Mouse (Mus musculus) thymus, postnatal 0 days (tissue): ENCODE measurements around the gene Olfr199. TPM values are rescaled to one million over a fixed set of nuclear protein-coding genes. Genes with fewer than 3 reads are reported as not detected.
"Not testable (repeated sequence)": the region's sequence is repeated elsewhere in the genome, so short reads cannot be mapped to it uniquely, and the experiment has no call there.

Experiments
- DNase-seq: peaks from one replicate; pipeline ENCODE4 v3.0.0-alpha.2; 2015; ENCODE audit warnings: low spot score
- polyA plus RNA-seq: library from polyadenylated mRNA; unstranded; fragments of >200 nt; fragmentation: Nextera tagmentation; extraction: Ambion mirVana; gene quantifications from 2 replicates; pipeline ENCODE4 v1.2.1, GENCODE M21; 2015

The Olfr199 gene
- polyA plus RNA-seq: not detected in 2 replicates

GRCm38 (mm10) chr16:59219667-59220066, at the start of gene Olfr199:
Gene Olfr199 (minus strand): TSS chr16:59219767.
- not testable (repeated sequence) for DNase-seq

GRCm38 (mm10) chr16:59269097-59269496, 49.5 kb upstream of the Olfr199 start:
- not testable (repeated sequence) for DNase-seq

- DNase-seq: no peak
Observed at GRCm38 (mm10) chr16:59249684-59250083, 30.1 kb upstream of the Olfr199 start.

GRCm38 (mm10) chr16:59217861-59218260, 1.7 kb downstream of the Olfr199 start:
- DNase-seq: not testable (repeated sequence)

- DNase-seq: not testable (repeated sequence)
Observed at GRCm38 (mm10) chr16:59203433-59203832, 16.1 kb downstream of the Olfr199 start, which contains the start of gene Olfr198. Gene Olfr198 (minus strand): TSS chr16:59203533.

- DNase-seq: no peak
Observed at GRCm38 (mm10) chr16:59170354-59170753, 49.2 kb downstream of the Olfr199 start, which contains the start of gene Olfr196. Gene Olfr196 (minus strand): TSS chr16:59170454.

Other genes starting within 250 kb of the Olfr199 start
- not detected in 2 replicates for gene Olfr183, start 224.4 kb downstream of the Olfr199 start, polyA plus RNA-seq
- not detected in 2 replicates for gene Olfr186, start 189.5 kb downstream of the Olfr199 start, polyA plus RNA-seq
- gene Olfr187, start 180.0 kb downstream of the Olfr199 start, polyA plus RNA-seq: not detected in 2 replicates
- not detected in 2 replicates for gene Olfr190, start 141.8 kb downstream of the Olfr199 start, polyA plus RNA-seq
- gene Olfr191, start 129.9 kb downstream of the Olfr199 start, polyA plus RNA-seq: not detected in 2 replicates
- not detected in 2 replicates for gene Olfr193, start 107.9 kb downstream of the Olfr199 start, polyA plus RNA-seq
- not detected in 2 replicates for gene Olfr194, start 98.7 kb downstream of the Olfr199 start, polyA plus RNA-seq
- not detected in 2 replicates for gene Olfr195, start 72.7 kb downstream of the Olfr199 start, polyA plus RNA-seq
- not detected in 2 replicates for gene Olfr196, start 49.3 kb downstream of the Olfr199 start, polyA plus RNA-seq
- not detected in 2 replicates for gene Olfr198, start 16.2 kb downstream of the Olfr199 start, polyA plus RNA-seq
- not detected in 2 replicates for gene Olfr201, start 52.9 kb upstream of the Olfr199 start, polyA plus RNA-seq
- not detected in 2 replicates for gene Olfr202, start 67.0 kb upstream of the Olfr199 start, polyA plus RNA-seq
- not detected in 2 replicates for gene Olfr203, start 79.1 kb upstream of the Olfr199 start, polyA plus RNA-seq
- gene Olfr204, start 98.5 kb upstream of the Olfr199 start, polyA plus RNA-seq: not detected in 2 replicates
- gene Olfr205, start 111.4 kb upstream of the Olfr199 start, polyA plus RNA-seq: not detected in 2 replicates
- gene Olfr206, start 129.5 kb upstream of the Olfr199 start, polyA plus RNA-seq: not detected in 2 replicates
- gene Olfr209, start 144.2 kb upstream of the Olfr199 start, polyA plus RNA-seq: not detected in 2 replicates
- gene Gabrr3, start 187.6 kb upstream of the Olfr199 start, polyA plus RNA-seq: not detected in 2 replicates